Mouse (Mus musculus) ovary, postnatal 36 days (tissue): ENCODE data around the gene Scg2.
A peak's percentile ranks its signal among the peaks of the same experiment; 100 is the strongest.

Experiments
- DNase-seq: peaks from one replicate; pipeline ENCODE4 v3.0.0; 2022; ENCODE audit warnings: low spot score, mixed read lengths

The Scg2 gene

DNA sequence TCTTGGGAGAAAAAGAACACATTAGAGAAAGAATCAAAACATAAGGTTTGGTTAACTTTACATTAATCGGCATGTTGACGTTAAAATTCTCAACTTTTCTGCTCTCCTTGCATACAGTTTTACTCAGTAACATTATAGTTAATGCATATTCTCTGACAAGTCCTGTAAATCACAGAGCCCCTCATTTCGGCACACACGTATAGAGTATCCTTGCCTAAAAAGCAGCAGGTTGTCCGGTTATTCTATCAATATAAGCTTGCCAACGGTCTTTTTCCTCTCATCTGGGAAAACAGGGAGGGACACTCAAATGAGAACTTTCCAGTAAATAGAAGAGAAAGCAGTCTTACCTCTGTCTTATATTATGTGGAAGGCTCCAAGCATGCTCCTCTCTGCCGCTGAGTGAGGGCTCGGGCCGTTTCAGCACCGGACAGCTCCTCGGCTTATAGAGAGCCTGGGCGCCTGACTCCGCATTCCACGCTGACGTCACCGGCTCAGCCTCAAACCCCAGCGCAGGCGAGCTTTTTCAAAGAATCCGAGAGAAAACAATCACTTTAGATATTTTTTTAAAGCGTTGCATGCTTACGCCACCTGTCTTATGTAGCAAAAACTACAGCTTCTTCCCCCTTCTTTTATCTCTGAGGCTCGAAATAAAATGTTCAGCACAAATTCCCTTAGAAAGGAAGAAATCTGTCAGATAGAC lies at the start of gene Scg2:
TSS of gene Scg2 (minus strand) at position 512 of the 700 bp plus-strand sequence.
- DNase-seq, result peak; percentile 86

DNA sequence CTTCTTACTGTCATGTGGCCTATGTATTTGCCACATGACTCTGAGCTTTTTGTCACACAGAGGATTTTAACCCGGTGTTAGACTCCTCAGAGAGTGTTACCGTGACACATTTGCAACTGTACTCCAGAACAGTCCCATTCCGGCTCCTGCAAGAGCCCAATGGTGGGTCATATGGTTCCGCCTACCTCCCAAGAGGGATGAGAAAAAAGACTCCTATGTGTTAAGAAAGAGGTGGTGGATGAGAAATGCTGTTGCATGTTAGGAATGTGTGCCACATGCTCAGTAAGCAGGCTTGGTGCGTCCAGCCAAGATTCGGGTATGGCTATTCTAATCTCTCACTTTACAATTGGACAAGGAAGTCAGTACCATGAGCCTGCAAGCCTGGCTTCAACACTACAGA lies 45.6 kb upstream of the Scg2 start:
- no peak for DNase-seq

DNA sequence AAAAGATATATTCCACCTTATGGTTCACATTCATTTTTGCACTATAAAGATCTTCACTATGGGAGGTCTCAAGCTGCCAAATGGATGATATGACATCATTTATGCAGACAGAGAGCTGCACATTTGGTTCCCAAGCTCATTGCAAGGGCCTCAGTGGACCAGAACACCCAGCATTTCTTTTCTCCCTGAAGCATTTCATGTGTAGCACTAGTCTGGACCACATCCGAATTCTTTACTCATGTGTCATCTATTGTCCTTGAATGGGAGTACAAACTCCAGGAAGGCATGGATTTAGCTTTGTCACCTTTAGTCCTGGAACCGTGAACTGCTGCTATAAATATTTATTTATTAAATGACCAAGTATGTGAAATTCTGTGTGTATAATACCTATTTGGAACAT lies 30.9 kb upstream of the Scg2 start:
- no peak for DNase-seq

DNA sequence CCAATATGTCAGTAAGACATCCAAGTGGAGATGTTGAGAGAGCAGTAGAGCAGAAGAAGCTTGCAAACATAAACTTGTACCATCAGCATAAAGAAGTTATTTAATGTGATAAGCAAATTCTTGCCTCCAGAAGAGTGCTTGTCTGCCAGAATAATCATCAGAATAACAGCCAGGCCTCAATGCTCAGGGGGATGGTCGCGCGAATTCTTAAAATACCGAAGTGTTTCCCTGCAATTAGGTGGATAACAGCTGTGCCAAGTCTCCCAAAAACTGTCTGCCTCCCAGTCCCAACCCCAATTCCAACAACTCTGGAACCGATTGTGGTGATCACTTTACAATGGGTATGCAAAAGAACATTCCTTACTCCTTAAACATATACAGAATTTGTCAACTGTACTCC lies 30.0 kb upstream of the Scg2 start:
- DNase-seq, result no peak

DNA sequence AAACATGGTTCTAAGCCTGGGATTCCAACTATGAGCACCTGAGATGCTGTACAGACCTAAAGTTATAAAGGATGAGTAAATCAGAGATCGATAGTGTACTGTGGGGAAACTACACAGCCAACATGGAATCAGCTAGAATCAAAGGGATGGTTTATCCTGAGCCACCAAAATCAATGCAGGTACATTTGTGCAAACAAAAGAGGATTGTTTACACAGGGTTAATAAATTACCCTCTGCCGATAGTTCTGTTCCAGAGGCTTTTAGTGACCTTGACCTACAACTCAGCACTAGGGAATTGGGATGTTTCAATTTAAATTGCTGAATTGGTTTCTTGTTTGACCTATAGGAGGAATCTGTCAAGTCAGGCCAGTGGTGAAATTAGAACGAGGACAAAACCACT lies 26.7 kb upstream of the Scg2 start:
- no peak for DNase-seq

GRCm38 (mm10) chr1:79458558-79458957 lies 18.6 kb upstream of the Scg2 start:
- DNase-seq, result no peak

- no peak for DNase-seq
Measured at GRCm38 (mm10) chr1:79454164-79454563, 14.2 kb upstream of the Scg2 start.

GRCm38 (mm10) chr1:79452339-79452738 lies 12.4 kb upstream of the Scg2 start:
- no peak for DNase-seq

GRCm38 (mm10) chr1:79450343-79451021 lies 10.6 kb upstream of the Scg2 start:
- DNase-seq, result no peak

DNA sequence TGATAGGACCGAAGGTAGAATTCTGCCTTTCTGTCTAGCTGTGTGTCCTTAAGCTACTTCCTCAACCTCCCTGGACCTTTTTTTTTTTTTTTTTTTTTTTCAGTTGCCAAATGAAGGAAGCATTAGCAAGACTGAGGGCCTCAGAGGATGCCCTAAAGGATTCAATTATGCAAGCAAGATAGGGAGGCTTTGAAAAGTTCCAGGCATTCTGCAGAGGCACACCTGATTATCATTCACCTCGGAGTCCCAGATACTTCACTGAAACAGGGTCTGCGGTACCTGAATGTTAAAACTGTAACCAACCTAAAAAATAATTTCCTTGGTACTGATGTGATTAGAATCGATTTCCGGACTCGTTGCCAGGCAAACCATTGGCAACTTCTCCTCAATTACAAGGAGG lies 10.0 kb upstream of the Scg2 start:
- no peak for DNase-seq

DNA sequence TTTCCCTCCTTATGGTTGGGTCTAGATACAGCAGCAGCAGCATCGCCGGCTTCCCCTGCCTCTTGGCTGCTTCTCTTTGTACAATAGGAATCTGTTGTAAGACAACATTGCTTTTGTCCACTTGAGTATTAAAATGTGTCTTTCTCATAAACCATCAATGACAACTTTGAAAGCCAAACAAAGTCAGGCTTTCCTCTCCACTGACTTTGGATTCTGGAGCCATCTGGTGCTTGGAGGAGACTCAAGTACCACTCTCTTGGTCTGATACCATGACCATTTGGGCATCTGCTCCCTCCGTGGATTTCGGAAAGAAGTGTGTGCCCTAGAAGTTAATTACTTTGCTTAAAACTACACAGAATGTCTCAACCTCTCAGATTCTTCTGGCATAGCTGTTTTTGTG lies 5.7 kb upstream of the Scg2 start:
- DNase-seq, result no peak

DNA sequence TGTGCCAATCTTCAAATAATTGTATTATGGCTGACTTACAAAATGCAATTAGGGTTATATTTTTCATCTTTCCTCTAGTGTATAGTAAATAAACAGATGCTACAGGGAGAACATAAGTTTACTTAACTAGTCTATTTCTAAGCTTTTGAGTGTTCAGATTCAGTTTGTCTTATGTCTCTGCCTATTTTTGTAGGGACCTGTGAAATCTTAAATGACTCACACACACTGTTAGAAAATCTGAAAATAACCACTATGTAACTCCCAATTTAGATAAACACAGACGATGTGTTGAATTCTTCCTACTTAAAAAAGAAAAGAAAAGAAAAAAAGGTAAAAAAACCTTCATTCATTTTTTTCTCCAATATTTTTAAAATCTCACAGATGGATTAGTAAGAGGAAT lies 2.2 kb downstream of the Scg2 start:
- no peak for DNase-seq

- no peak for DNase-seq
Measured at GRCm38 (mm10) chr1:79436671-79437070, 3.2 kb downstream of the Scg2 start.

GRCm38 (mm10) chr1:79429058-79429457 lies 10.9 kb downstream of the Scg2 start:
- DNase-seq, result no peak

GRCm38 (mm10) chr1:79415496-79415895 lies 24.4 kb downstream of the Scg2 start:
- DNase-seq, result no peak

DNA sequence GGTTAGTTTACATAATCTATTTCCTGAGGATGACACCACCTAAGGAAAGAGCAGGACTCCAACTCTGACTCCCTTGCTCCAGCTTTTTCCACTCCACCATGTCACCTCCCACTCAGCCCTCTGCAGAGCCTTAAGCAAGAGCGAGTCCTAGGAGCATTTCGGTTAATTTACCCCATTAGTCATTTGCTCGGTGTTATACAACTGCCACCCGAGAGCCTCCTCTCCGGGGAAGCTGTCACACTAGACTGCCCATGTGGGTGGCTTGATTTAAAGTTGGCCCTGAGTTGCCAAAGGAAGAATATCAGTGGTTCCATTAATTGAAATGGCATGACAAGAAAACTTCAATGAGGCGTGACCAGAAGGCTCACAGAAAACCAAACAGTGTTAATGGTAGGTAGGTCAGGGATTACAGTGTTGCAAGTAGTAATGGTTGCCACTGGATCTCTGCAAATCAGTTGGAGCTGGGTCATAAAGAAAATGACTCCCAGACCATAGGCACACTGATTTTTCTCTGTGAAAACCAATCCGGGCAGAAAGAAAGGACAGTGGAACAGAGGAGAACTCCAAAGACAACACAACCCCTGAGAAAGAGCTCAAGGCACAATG lies 33.5 kb downstream of the Scg2 start:
- no peak for DNase-seq

- no peak for DNase-seq
Measured at GRCm38 (mm10) chr1:79401090-79402012, 38.6 kb downstream of the Scg2 start.

DNA sequence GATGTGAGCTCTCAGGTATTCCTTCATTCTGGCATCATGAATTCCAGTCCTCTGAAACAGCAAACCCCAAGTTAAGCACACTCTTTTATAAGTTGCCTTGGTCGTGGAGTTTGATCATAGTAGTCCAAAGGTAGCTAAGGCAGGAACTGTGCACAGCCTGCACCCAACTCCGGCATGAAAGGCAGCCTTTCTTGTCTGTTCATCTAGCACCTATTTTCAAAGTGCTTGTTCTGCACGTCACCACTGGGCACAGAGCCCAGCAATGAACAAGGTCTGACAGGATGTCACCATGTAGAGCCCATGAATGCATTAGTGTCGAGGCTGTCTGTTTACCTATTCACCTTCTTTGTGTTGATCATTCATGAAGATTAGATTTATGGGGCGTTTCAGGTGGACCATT lies 39.6 kb downstream of the Scg2 start:
- DNase-seq, result no peak
